Mouse (Mus musculus) small intestine, adult 2 months (tissue): ENCODE results near the gene Kcnq2.

Experiments
- CTCF ChIP-seq: fragments of 200-500 bp; IDR thresholded peaks from 2 replicates; pipeline ENCODE4 v1.5.1; 2012; ENCODE audit warnings: low read depth, mild to moderate bottlenecking, control low read depth, inconsistent platforms, low read length, moderate library complexity, mixed read lengths; ENCODE audit not compliant: insufficient replicate concordance, insufficient read length; ENCODE audit errors: extremely low read depth
- POLR2A ChIP-seq: fragments of 200-500 bp; IDR thresholded peaks from 2 replicates; pipeline ENCODE4 v1.6.1; 2012; ENCODE audit warnings: low read depth, mild to moderate bottlenecking, control low read depth, inconsistent platforms, low read length, moderate library complexity

GRCm38 (mm10) chr2:181048252-181048945 is 86.7 kb downstream of the Kcnq2 start:
- no peak for TF ChIP-seq CTCF
- no peak for TF ChIP-seq POLR2A
